Mouse (Mus musculus): ENCODE data around the gene St6galnac3. TPM values are rescaled to one million over a fixed set of nuclear protein-coding genes. Genes with fewer than 3 reads are reported as not detected.

The St6galnac3 gene
- total and polyA plus RNA-seq, 3 experiments, result 0.08 to 1.1 (median 0.38) TPM

GRCm38 (mm10) chr3:153255910-153256309 lies 469.1 kb downstream of the St6galnac3 start:
- peaks cover 11 to 26% of the 10 kb centered on the region in 2 experiments for H3K4me1 ChIP-seq (ENCODE audit: control insufficient read depth in 1 of 2, insufficient read depth in 2 of 2)
- TF ChIP-seq ZNF384 (IDR thresholded peaks at IDR 0.05; ENCODE audit: low read depth, low read length) (no peak), MAZ (IDR thresholded peaks at IDR 0.05; ENCODE audit: low read depth, low read length) (no peak), MEF2A (IDR thresholded peaks at IDR 0.05; ENCODE audit: borderline replicate concordance, low read depth, low read length) (no peak), UBTF (IDR thresholded peaks at IDR 0.05; ENCODE audit: low read depth, low read length) (peak; percentile 52; the same call in 1 of the 2 replicates), EP300 (IDR thresholded peaks at IDR 0.05; ENCODE audit: low read length) (no peak), POLR2A (IDR thresholded peaks at IDR 0.05; ENCODE audit: low read depth, low read length) (no peak), SMC3 (IDR thresholded peaks at IDR 0.05; ENCODE audit: low read depth, low read length) (no peak), E2F4 (IDR thresholded peaks at IDR 0.05; ENCODE audit: insufficient replicate concordance, low read depth, low read length) (no peak), TBP (conservative IDR thresholded peaks at IDR 0.05; ENCODE audit: low read depth, low read length) (0 out of 2 replicates have a peak, but pooled peaks have one; percentile 61)
- dilution Hi-C loops (cut with MboI; ENCODE audit: extremely low pct_ligation_motif_present, extremely low pct_unique_long_range_greater_than_20kb, low sequenced_read_pairs), result no loop called here
- no peaks in the 10 kb centered on the region for H3K9me3 ChIP-seq (replicated peaks; ENCODE audit: low read length)
- H3K9ac ChIP-seq (ENCODE audit: insufficient read depth, low read depth), result no peak overlapping the region
- H3K79me2 ChIP-seq (replicated peaks; ENCODE audit: control insufficient read depth, extremely low read depth, insufficient read depth, poor library complexity, severe bottlenecking), result no peaks in the 10 kb centered on the region
- H3K4me2 ChIP-seq (ENCODE audit: insufficient read depth, low read depth, poor library complexity, severe bottlenecking), result no peak overlapping the region
- no peaks in the 10 kb centered on the region for H3K36me3 ChIP-seq (replicated peaks in 1 of 2; ENCODE audit: control insufficient read depth in 1 of 2, insufficient read depth in 1 of 2, low read length in 1 of 2)
- H3K27ac ChIP-seq (ENCODE audit: insufficient read depth, low read depth), result no peak overlapping the region
- H3K4me3 ChIP-seq (replicated peaks in 1 of 3; ENCODE audit: low read depth in 2 of 3, low read length in 2 of 3, poor library complexity in 1 of 3), result no peak overlapping the region
- no peak for DNase-seq (ENCODE audit: extremely low read depth)
- in situ Hi-C loops (cut with MboI; ENCODE audit: low pct_ligation_motif_present, low pct_unique_long_range_greater_than_20kb, low sequenced_read_pairs), result loop anchor here (25.0 kb wide), 1 partner anchor 531 kb away; no protein-coding TSS in a partner anchor
- no peaks in the 10 kb centered on the region for H3K27me3 ChIP-seq (replicated peaks)

DNA sequence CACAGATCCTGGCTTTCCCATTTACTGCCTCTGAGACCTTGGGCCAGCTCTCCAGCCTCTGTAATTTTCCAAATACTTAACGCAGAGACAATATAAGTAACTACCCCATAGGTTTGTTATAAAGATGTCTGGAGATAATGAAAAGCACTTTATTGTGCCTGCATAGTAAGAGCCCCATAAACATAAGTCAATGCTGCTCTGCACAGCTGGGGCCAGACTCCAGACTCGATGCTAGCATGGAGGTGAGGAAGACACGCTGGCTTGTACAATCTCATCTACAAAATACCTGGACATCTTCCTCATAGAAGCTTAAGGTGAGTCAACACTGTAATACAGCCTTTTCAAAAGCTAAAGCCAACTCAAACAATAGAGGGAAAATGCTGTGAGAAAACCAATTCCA lies 473.3 kb downstream of the St6galnac3 start:
- no peak overlapping the region for H3K4me2 ChIP-seq (ENCODE audit: insufficient read depth, low read depth, poor library complexity, severe bottlenecking)
- dilution Hi-C loops (cut with MboI; ENCODE audit: extremely low pct_ligation_motif_present, extremely low pct_unique_long_range_greater_than_20kb, low sequenced_read_pairs) (no loop called here), in situ Hi-C loops (cut with MboI; ENCODE audit: low pct_ligation_motif_present, low pct_unique_long_range_greater_than_20kb, low sequenced_read_pairs) (loop anchor here (25.0 kb wide), 1 partner anchor 536 kb away; no protein-coding TSS in a partner anchor)
- H3K27ac ChIP-seq (ENCODE audit: insufficient read depth, low read depth), result no peak overlapping the region
- H3K4me1 ChIP-seq (ENCODE audit: control insufficient read depth in 1 of 2, insufficient read depth in 2 of 2), result peaks cover 4 to 28% of the 10 kb centered on the region in 2 experiments; a peak in 3 of 4 replicates
- no peaks in the 10 kb centered on the region for H3K79me2 ChIP-seq (replicated peaks; ENCODE audit: control insufficient read depth, extremely low read depth, insufficient read depth, poor library complexity, severe bottlenecking)
- H3K9me3 ChIP-seq (replicated peaks; ENCODE audit: low read length), result no peaks in the 10 kb centered on the region
- no peak overlapping the region for H3K4me3 ChIP-seq (replicated peaks in 1 of 3; ENCODE audit: low read depth in 2 of 3, low read length in 2 of 3, poor library complexity in 1 of 3)
- no peaks in the 10 kb centered on the region for H3K27me3 ChIP-seq (replicated peaks)
- no peaks in the 10 kb centered on the region for H3K36me3 ChIP-seq (replicated peaks in 1 of 2; ENCODE audit: control insufficient read depth in 1 of 2, insufficient read depth in 1 of 2, low read length in 1 of 2)
- TF ChIP-seq ZMIZ1 (IDR thresholded peaks at IDR 0.05; ENCODE audit: low read depth, low read length) (no peak), SMC3 (IDR thresholded peaks at IDR 0.05; ENCODE audit: low read depth, low read length) (no peak), ZC3H11A (IDR thresholded peaks at IDR 0.05; ENCODE audit: low read depth, low read length) (no peak), MXI1 (IDR thresholded peaks at IDR 0.05; ENCODE audit: low read depth, low read length) (no peak), POLR2AphosphoS2 (IDR thresholded peaks at IDR 0.05; ENCODE audit: low read depth, low read length) (no peak)
- no peak for DNase-seq (ENCODE audit: extremely low read depth)
- no peak overlapping the region for H3K9ac ChIP-seq (ENCODE audit: insufficient read depth, low read depth)

Data from CH12.LX (cell line).